Mouse (Mus musculus) liver, embryonic 14.5 days (tissue): ENCODE measurements at regions not wholly inside any gene's neighbourhood (a gene's known extent, or its start where the extent isn't known, plus 50 kb on each side); places are given as distances from the start of the nearest gene placed in this dataset.

Source experiments
- ATAC-seq: fragments of 200-750 bp; cut with Nextera tagmentation; 2 replicates; pipeline ENCODE4 v1.8.0; 2017; ENCODE audit warnings: moderate number of reproducible peaks, mild to moderate bottlenecking, moderate library complexity; ENCODE audit not compliant: insufficient read depth
- DNase-seq, 3 experiments: peaks; one replicate each; pipeline ENCODE4 v3.0.0-alpha.2; 2012 to 2013; ENCODE audit warnings: low read depth in 3 of 3, low spot score in 3 of 3
- H3K27ac ChIP-seq: fragments of 300-500 bp; sonication (generic); 2 replicates; pipeline ENCODE4 v1.5.1; 2014; ENCODE audit warnings: moderate library complexity, mild to moderate bottlenecking, control low read depth, inconsistent platforms
- H3K27me3 ChIP-seq: fragments of 300-500 bp; sonication (generic); 2 replicates; pipeline ENCODE4 v1.6.1; 2014; ENCODE audit warnings: mild to moderate bottlenecking, low read length, moderate library complexity; ENCODE audit not compliant: control insufficient read depth, insufficient read depth
- H3K36me3 ChIP-seq: fragments of 300-500 bp; sonication (generic); replicated peaks from 2 replicates; pipeline ENCODE4 v1.6.1; 2014; ENCODE audit warnings: low read depth; ENCODE audit not compliant: control insufficient read depth, insufficient read depth
- H3K4me1 ChIP-seq, 2 experiments: fragments of 200-500 bp in 1 of 2; fragments of 300-500 bp in 1 of 2; sonication (generic) in 1 of 2; replicated peaks; 2 replicates each; pipeline ENCODE4 v1.6.1; 2012 to 2014; ENCODE audit warnings: antibody characterized with exemption in 1 of 2, inconsistent platforms in 1 of 2, low read length in 1 of 2; ENCODE audit not compliant: control insufficient read depth in 2 of 2, insufficient read depth in 2 of 2
- H3K4me2 ChIP-seq: fragments of 300-500 bp; sonication (generic); 2 replicates; pipeline ENCODE4 v1.6.1; 2014; ENCODE audit warnings: low read depth, mild to moderate bottlenecking, control low read depth, moderate library complexity
- H3K4me3 ChIP-seq, 2 experiments: fragments of 200-500 bp in 1 of 2; fragments of 300-500 bp in 1 of 2; sonication (generic) in 1 of 2; 2 replicates each; pipeline ENCODE4 v1.5.1; 2012 to 2014; ENCODE audit warnings: low read depth in 2 of 2, low read length in 2 of 2, mild to moderate bottlenecking in 2 of 2, control low read depth in 1 of 2, inconsistent platforms in 1 of 2, moderate library complexity in 1 of 2; ENCODE audit not compliant: insufficient read depth in 1 of 2
- H3K9ac ChIP-seq: fragments of 300-500 bp; sonication (generic); replicated peaks from 2 replicates; pipeline ENCODE4 v1.6.1; 2014; ENCODE audit warnings: mild to moderate bottlenecking, control low read depth, moderate library complexity
- H3K9me3 ChIP-seq: fragments of 300-500 bp; sonication (generic); 2 replicates; pipeline ENCODE4 v1.6.1; 2016; ENCODE audit warnings: low read length, mixed read lengths; ENCODE audit not compliant: control insufficient read depth
- CTCF ChIP-seq: IDR thresholded peaks from 2 replicates; pipeline ENCODE4 v1.5.1; 2016; ENCODE audit warnings: antibody characterized with exemption, low read depth, control low read depth
- EP300 ChIP-seq: IDR thresholded peaks from 2 replicates; pipeline ENCODE4 v1.6.1; 2016; ENCODE audit warnings: antibody characterized with exemption, low read depth
- WGBS: fragments of 180-500 bp; shearing (Covaris S2); extraction: QIAGEN DNeasy Blood & Tissue Kit; methylation state at CpG from one replicate; pipeline ENCODE4 v1.1.7; 2014; ENCODE audit not compliant: insufficient replicate concordance; 5-methylcytosine and 5-hydroxymethylcytosine counted together

GRCm38 (mm10) chr10:108024227-108024626 lies 112.3 kb upstream of the Otogl start:
- TF ChIP-seq EP300 (no peak), CTCF (no peak)
- H3K4me2 ChIP-seq, result no peak overlapping the region
- no peak overlapping the region for H3K9ac ChIP-seq
- H3K4me3 ChIP-seq, result no peak overlapping the region
- H3K4me1 ChIP-seq, result no peaks in the 10 kb centered on the region
- no peaks in the 10 kb centered on the region for H3K36me3 ChIP-seq
- H3K27me3 ChIP-seq, result no peaks in the 10 kb centered on the region
- H3K27ac ChIP-seq, result no peak overlapping the region
- WGBS, result 42% methylated on average over 6 of the region's 6 CpGs
- H3K9me3 ChIP-seq, result no peaks in the 10 kb centered on the region
- DNase-seq (no peak), ATAC-seq (no peak)

- Histone ChIP-seq H3K4me2 (no peak overlapping the region), H3K9ac (no peak overlapping the region), H3K36me3 (no peaks in the 10 kb centered on the region), H3K4me3 (no peak overlapping the region), H3K9me3 (no peaks in the 10 kb centered on the region), H3K27me3 (no peaks in the 10 kb centered on the region), H3K4me1 (no peaks in the 10 kb centered on the region), H3K27ac (no peak overlapping the region)
- 62% methylated on average over 1 of the region's 1 CpGs for WGBS
- ATAC-seq (no peak), DNase-seq (no peak)
- TF ChIP-seq EP300 (no peak), CTCF (no peak)
Observed at GRCm38 (mm10) chr10:108016552-108016951, 104.6 kb upstream of the Otogl start.

GRCm38 (mm10) chr10:107994836-107995585 lies 83.1 kb upstream of the Otogl start:
- Histone ChIP-seq H3K9ac (no peak overlapping the region), H3K36me3 (no peaks in the 10 kb centered on the region), H3K9me3 (no peaks in the 10 kb centered on the region), H3K4me2 (no peak overlapping the region), H3K27ac (no peak overlapping the region), H3K27me3 (no peaks in the 10 kb centered on the region), H3K4me1 (no peaks in the 10 kb centered on the region), H3K4me3 (no peak overlapping the region)
- DNase-seq, result no peak
- TF ChIP-seq CTCF (no peak), EP300 (no peak)
- no peak for ATAC-seq
- 49% methylated on average over 2 of the region's 2 CpGs for WGBS

- Histone ChIP-seq H3K4me2 (no peak overlapping the region), H3K27ac (no peak overlapping the region), H3K4me3 (no peak overlapping the region), H3K27me3 (no peaks in the 10 kb centered on the region), H3K9me3 (no peaks in the 10 kb centered on the region), H3K4me1 (no peaks in the 10 kb centered on the region), H3K36me3 (no peaks in the 10 kb centered on the region), H3K9ac (no peak overlapping the region)
- ATAC-seq, result no peak
- TF ChIP-seq CTCF (no peak), EP300 (no peak)
- WGBS, result 60% methylated on average over 3 of the region's 3 CpGs
- no peak for DNase-seq
Observed at GRCm38 (mm10) chr10:107992621-107993020, 80.7 kb upstream of the Otogl start.

- TF ChIP-seq EP300 (no peak), CTCF (no peak)
- H3K4me1 ChIP-seq, result no peaks in the 10 kb centered on the region
- DNase-seq (no peak), ATAC-seq (no peak)
- no peak overlapping the region for H3K4me2 ChIP-seq
- WGBS, result 73% methylated on average over 3 of the region's 3 CpGs
- H3K36me3 ChIP-seq, result no peaks in the 10 kb centered on the region
- H3K9ac ChIP-seq, result no peak overlapping the region
- no peaks in the 10 kb centered on the region for H3K9me3 ChIP-seq
- H3K27me3 ChIP-seq, result no peaks in the 10 kb centered on the region
- no peak overlapping the region for H3K4me3 ChIP-seq
- no peak overlapping the region for H3K27ac ChIP-seq
Observed at GRCm38 (mm10) chr10:107990557-107990956, 78.6 kb upstream of the Otogl start.
